Mouse (Mus musculus): ENCODE data around the gene Tbc1d17. TPM values are rescaled to one million over a fixed set of nuclear protein-coding genes. Genes with fewer than 3 reads are reported as not detected.

The Tbc1d17 gene
- total RNA-seq, 1 experiment from 2014 or later = 57.7 TPM

- ATAC-seq (replicated peaks; ENCODE audit: insufficient number of reproducible peaks, low FRiP score, low TSS enrichment, poor library complexity, severe bottlenecking) = no peak
These were observed 21.7 kb upstream of the Tbc1d17 start for GRCm38 (mm10) chr7:44870614-44871013.

- peak; percentile 81 for ATAC-seq (replicated peaks; ENCODE audit: insufficient number of reproducible peaks, low FRiP score, low TSS enrichment, poor library complexity, severe bottlenecking)
These were observed 21.0 kb upstream of the Tbc1d17 start, which contains the start of gene Ptov1 for GRCm38 (mm10) chr7:44869697-44870528. Gene Ptov1 (minus strand): TSS chr7:44869788.

- no peak for ATAC-seq (replicated peaks; ENCODE audit: insufficient number of reproducible peaks, low FRiP score, low TSS enrichment, poor library complexity, severe bottlenecking)
These were observed 20.2 kb upstream of the Tbc1d17 start for GRCm38 (mm10) chr7:44868919-44869696.

GRCm38 (mm10) chr7:44868465-44868864 lies 19.6 kb upstream of the Tbc1d17 start:
- ATAC-seq (replicated peaks; ENCODE audit: insufficient number of reproducible peaks, low FRiP score, low TSS enrichment, poor library complexity, severe bottlenecking) = no peak

GRCm38 (mm10) chr7:44867802-44868201 lies 18.9 kb upstream of the Tbc1d17 start:
- ATAC-seq (replicated peaks; ENCODE audit: insufficient number of reproducible peaks, low FRiP score, low TSS enrichment, poor library complexity, severe bottlenecking) = no peak

- ATAC-seq (replicated peaks; ENCODE audit: insufficient number of reproducible peaks, low FRiP score, low TSS enrichment, poor library complexity, severe bottlenecking) = no peak
These were observed 18.3 kb upstream of the Tbc1d17 start for GRCm38 (mm10) chr7:44867010-44867702.

- peak; percentile 49 for ATAC-seq (replicated peaks; ENCODE audit: insufficient number of reproducible peaks, low FRiP score, low TSS enrichment, poor library complexity, severe bottlenecking)
These were observed 17.6 kb upstream of the Tbc1d17 start for GRCm38 (mm10) chr7:44866276-44867009.

GRCm38 (mm10) chr7:44864595-44865542 lies 16.0 kb upstream of the Tbc1d17 start:
- ATAC-seq (replicated peaks; ENCODE audit: insufficient number of reproducible peaks, low FRiP score, low TSS enrichment, poor library complexity, severe bottlenecking) = no peak

- no peak for ATAC-seq (replicated peaks; ENCODE audit: insufficient number of reproducible peaks, low FRiP score, low TSS enrichment, poor library complexity, severe bottlenecking)
These were observed 15.2 kb upstream of the Tbc1d17 start for GRCm38 (mm10) chr7:44863982-44864494.

- ATAC-seq (replicated peaks; ENCODE audit: insufficient number of reproducible peaks, low FRiP score, low TSS enrichment, poor library complexity, severe bottlenecking) = no peak
These were observed 14.3 kb upstream of the Tbc1d17 start for GRCm38 (mm10) chr7:44863210-44863609.

- no peak for ATAC-seq (replicated peaks; ENCODE audit: insufficient number of reproducible peaks, low FRiP score, low TSS enrichment, poor library complexity, severe bottlenecking)
These were observed 13.6 kb upstream of the Tbc1d17 start for GRCm38 (mm10) chr7:44862434-44862833.

- ATAC-seq (replicated peaks; ENCODE audit: insufficient number of reproducible peaks, low FRiP score, low TSS enrichment, poor library complexity, severe bottlenecking) = no peak
These were observed 12.5 kb upstream of the Tbc1d17 start for GRCm38 (mm10) chr7:44861429-44861816.

- peak; percentile 33; the same call in 1 of the 2 replicates for ATAC-seq (replicated peaks; ENCODE audit: insufficient number of reproducible peaks, low FRiP score, low TSS enrichment, poor library complexity, severe bottlenecking)
These were observed 11.9 kb upstream of the Tbc1d17 start for GRCm38 (mm10) chr7:44860576-44861428.

GRCm38 (mm10) chr7:44859896-44860295 lies 11.0 kb upstream of the Tbc1d17 start:
- ATAC-seq (replicated peaks; ENCODE audit: insufficient number of reproducible peaks, low FRiP score, low TSS enrichment, poor library complexity, severe bottlenecking) = no peak

- no peak; the same call in 1 of the 2 replicates for ATAC-seq (replicated peaks; ENCODE audit: insufficient number of reproducible peaks, low FRiP score, low TSS enrichment, poor library complexity, severe bottlenecking)
These were observed 9.0 kb upstream of the Tbc1d17 start for GRCm38 (mm10) chr7:44857905-44858304.

- ATAC-seq (replicated peaks; ENCODE audit: insufficient number of reproducible peaks, low FRiP score, low TSS enrichment, poor library complexity, severe bottlenecking) = peak; percentile 34
These were observed 8.2 kb upstream of the Tbc1d17 start, which contains the start of gene Pnkp for GRCm38 (mm10) chr7:44857042-44857552. Gene Pnkp (plus strand): TSS chr7:44857139.
